Mouse (Mus musculus) G1E (cell line): ENCODE measurements around the gene Scn3b. TPM values are rescaled to one million over a fixed set of nuclear protein-coding genes. Genes with fewer than 3 reads are reported as not detected.

Source experiments
- ATAC-seq: 2 replicates; pipeline ENCODE4 v1.8.0; 2016; ENCODE audit warnings: mild to moderate bottlenecking; ENCODE audit not compliant: insufficient number of reproducible peaks, poor library complexity, low FRiP score, severe bottlenecking; ENCODE audit errors: extremely low read depth
- DNase-seq: peaks from one replicate; pipeline ENCODE4 v3.0.0; 2012; ENCODE audit warnings: low spot score
- H3K27me3 ChIP-seq: 2 replicates; pipeline ENCODE4 v1.6.1; 2012; ENCODE audit warnings: mild to moderate bottlenecking, low read length, inconsistent platforms; ENCODE audit not compliant: insufficient read depth
- H3K36me3 ChIP-seq: replicated peaks from 2 replicates; pipeline ENCODE3; 2012; ENCODE audit warnings: mild to moderate bottlenecking, inconsistent platforms
- H3K4me1 ChIP-seq: 2 replicates; pipeline ENCODE4 v1.6.1; 2012; ENCODE audit warnings: low read depth, low read length, inconsistent platforms, mixed read lengths; ENCODE audit not compliant: insufficient read depth
- H3K4me3 ChIP-seq: 2 replicates; pipeline ENCODE4 v1.5.1; 2012; ENCODE audit warnings: low read depth, mild to moderate bottlenecking, inconsistent platforms, low read length, moderate library complexity, mixed read lengths
- H3K9me3 ChIP-seq: replicated peaks from 2 replicates; pipeline ENCODE4 v1.6.1; 2012; ENCODE audit warnings: inconsistent platforms
- CTCF ChIP-seq: IDR thresholded peaks from 2 replicates; pipeline ENCODE4 v1.5.1; 2012; ENCODE audit warnings: low read depth, low read length, inconsistent platforms, mixed read lengths
- GATA1 ChIP-seq: IDR thresholded peaks from 2 replicates; pipeline ENCODE4 v1.6.1; 2012; ENCODE audit warnings: borderline replicate concordance, low read length, inconsistent platforms, mixed read lengths
- GATA2 ChIP-seq: IDR thresholded peaks from 2 replicates; pipeline ENCODE4 v1.6.1; 2012; ENCODE audit warnings: low read depth, low read length, inconsistent platforms, borderline replicate concordance
- POLR2AphosphoS5 ChIP-seq: IDR thresholded peaks from 2 replicates; pipeline ENCODE4 v1.6.1; 2012; ENCODE audit warnings: low read depth, low read length, inconsistent platforms; ENCODE audit not compliant: insufficient replicate concordance
- TAL1 ChIP-seq: conservative IDR thresholded peaks from 2 replicates; pipeline ENCODE4 v1.6.1; 2012; ENCODE audit warnings: low read depth, low read length, inconsistent platforms, mixed read lengths
- polyA plus RNA-seq: library from polyadenylated mRNA; stranded (reverse); fragments of >175 nt; gene quantifications from 2 replicates; pipeline ENCODE4 v1.2.3, GENCODE M21; 2012
- total RNA-seq, 2 experiments: library from RNA; stranded (forward) in 1 of 2; stranded (reverse) in 1 of 2; fragments of 200-1000 nt in 1 of 2; fragments of >200 nt in 1 of 2; fragmentation: Nextera tagmentation in 1 of 2; gene quantifications; 2 replicates each; pipeline ENCODE4 v1.2.3; 2014 to 2017

Scn3b gene
- total and polyA plus RNA-seq, 3 experiments, result 0.05 TPM; not detected in 2

- Histone ChIP-seq H3K36me3 (no peaks in the 10 kb centered on the region), H3K27me3 (0 out of 2 replicates have a peak, but pooled peaks cover 2% of the 10 kb centered on the region), H3K9me3 (0 out of 2 replicates have a peak, but pooled peaks cover 2% of the 10 kb centered on the region), H3K4me1 (no peaks in the 10 kb centered on the region), H3K4me3 (no peak overlapping the region)
- DNase-seq (no peak), ATAC-seq (no peak)
- TF ChIP-seq GATA1, result no peak
- TF ChIP-seq POLR2AphosphoS5, result no peak
- no peak for TF ChIP-seq TAL1
- no peak for TF ChIP-seq GATA2
- no peak for TF ChIP-seq CTCF
These were observed 26.8 kb upstream of the Scn3b start for GRCm38 (mm10) chr9:40241951-40242888.

GRCm38 (mm10) chr9:40245466-40245865 lies 23.6 kb upstream of the Scn3b start:
- H3K4me3 ChIP-seq, result no peak overlapping the region
- DNase-seq, result no peak
- TF ChIP-seq CTCF, result no peak
- no peak for TF ChIP-seq POLR2AphosphoS5
- no peak for TF ChIP-seq GATA2
- no peak for TF ChIP-seq GATA1
- TF ChIP-seq TAL1, result no peak
- 0 out of 2 replicates have a peak, but pooled peaks cover 2% of the 10 kb centered on the region for H3K27me3 ChIP-seq
- H3K4me1 ChIP-seq, result no peaks in the 10 kb centered on the region
- 0 out of 2 replicates have a peak, but pooled peaks cover 2% of the 10 kb centered on the region for H3K9me3 ChIP-seq
- no peak for ATAC-seq
- no peaks in the 10 kb centered on the region for H3K36me3 ChIP-seq

- DNase-seq (no peak), ATAC-seq (no peak)
- TF ChIP-seq GATA2 (no peak), TAL1 (no peak), GATA1 (no peak), CTCF (no peak), POLR2AphosphoS5 (no peak)
- Histone ChIP-seq H3K27me3 (0 out of 2 replicates have a peak, but pooled peaks cover 2% of the 10 kb centered on the region), H3K4me1 (no peaks in the 10 kb centered on the region), H3K4me3 (no peak overlapping the region), H3K36me3 (no peaks in the 10 kb centered on the region), H3K9me3 (0 out of 2 replicates have a peak, but pooled peaks cover 2% of the 10 kb centered on the region)
These were observed 22.9 kb upstream of the Scn3b start for GRCm38 (mm10) chr9:40245974-40246665.

GRCm38 (mm10) chr9:40246702-40247101 lies 22.3 kb upstream of the Scn3b start:
- TF ChIP-seq TAL1 (no peak), GATA1 (no peak), POLR2AphosphoS5 (no peak), CTCF (no peak), GATA2 (no peak)
- ATAC-seq (no peak), DNase-seq (no peak)
- Histone ChIP-seq H3K4me1 (no peaks in the 10 kb centered on the region), H3K9me3 (no peaks in the 10 kb centered on the region), H3K27me3 (no peaks in the 10 kb centered on the region), H3K4me3 (no peak overlapping the region), H3K36me3 (no peaks in the 10 kb centered on the region)

GRCm38 (mm10) chr9:40249106-40249505 lies 19.9 kb upstream of the Scn3b start:
- no peak for ATAC-seq
- Histone ChIP-seq H3K4me1 (no peaks in the 10 kb centered on the region), H3K9me3 (no peaks in the 10 kb centered on the region), H3K4me3 (no peak overlapping the region), H3K36me3 (no peaks in the 10 kb centered on the region), H3K27me3 (no peaks in the 10 kb centered on the region)
- no peak for TF ChIP-seq POLR2AphosphoS5
- no peak for TF ChIP-seq CTCF
- TF ChIP-seq GATA2, result no peak
- TF ChIP-seq TAL1, result no peak
- TF ChIP-seq GATA1, result no peak
- no peak for DNase-seq

- no peak overlapping the region for H3K4me3 ChIP-seq
- no peaks in the 10 kb centered on the region for H3K27me3 ChIP-seq
- ATAC-seq (no peak), DNase-seq (no peak)
- no peaks in the 10 kb centered on the region for H3K9me3 ChIP-seq
- TF ChIP-seq TAL1, result no peak
- TF ChIP-seq GATA2, result no peak
- TF ChIP-seq POLR2AphosphoS5, result no peak
- TF ChIP-seq GATA1, result no peak
- no peak for TF ChIP-seq CTCF
- no peaks in the 10 kb centered on the region for H3K36me3 ChIP-seq
- no peaks in the 10 kb centered on the region for H3K4me1 ChIP-seq
These were observed 16.6 kb upstream of the Scn3b start for GRCm38 (mm10) chr9:40252459-40252858.
